Mouse (Mus musculus): ENCODE measurements at regions not wholly inside any gene's neighbourhood (a gene's known extent, or its start where the extent isn't known, plus 50 kb on each side); places are given as distances from the start of the nearest gene placed in this dataset.

DNA sequence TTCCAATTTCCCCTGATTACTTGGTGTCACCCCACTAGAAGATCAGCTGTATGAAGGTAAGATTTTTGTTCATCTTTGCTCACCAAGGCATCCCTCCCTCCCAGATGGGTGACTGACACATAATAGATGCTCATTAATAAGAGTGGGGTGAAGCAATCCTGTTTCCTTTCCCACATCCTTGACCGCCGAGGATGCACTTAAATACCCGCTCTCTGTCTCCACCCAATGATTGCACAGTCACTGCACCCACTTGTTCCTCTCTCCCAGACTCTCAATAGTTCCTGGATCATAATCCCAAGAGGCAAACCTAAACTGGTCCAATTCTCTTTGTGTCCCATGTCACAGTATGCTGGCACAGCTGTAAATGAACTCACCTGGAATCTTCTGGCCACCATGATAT is 86.4 kb upstream of the Ccn6 start:
- no peak for DNase-seq (ENCODE audit: low spot score)

DNA sequence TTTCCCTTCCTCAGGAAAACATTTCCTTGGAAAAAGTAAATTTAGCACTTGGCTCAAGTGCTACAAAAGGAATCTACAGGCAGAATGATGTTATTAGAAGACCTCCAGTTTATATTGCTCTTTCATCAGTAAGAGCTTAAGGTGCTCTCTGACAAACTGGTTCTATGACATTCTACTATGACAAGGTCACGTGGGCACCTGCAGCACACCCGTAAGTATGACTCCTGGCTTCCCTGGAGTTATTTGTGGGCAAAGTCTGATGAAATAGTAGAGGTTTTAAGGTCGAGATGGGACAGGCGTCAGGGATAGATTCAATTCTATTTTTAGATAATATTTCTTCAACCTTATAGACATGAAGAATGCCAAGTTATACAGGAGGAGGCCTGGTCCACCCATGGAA is 84.9 kb upstream of the Ccn6 start:
- no peak for DNase-seq (ENCODE audit: low spot score)

GRCm38 (mm10) chr10:39246984-39247383 is 83.4 kb upstream of the Ccn6 start:
- DNase-seq (ENCODE audit: low spot score): no peak

DNA sequence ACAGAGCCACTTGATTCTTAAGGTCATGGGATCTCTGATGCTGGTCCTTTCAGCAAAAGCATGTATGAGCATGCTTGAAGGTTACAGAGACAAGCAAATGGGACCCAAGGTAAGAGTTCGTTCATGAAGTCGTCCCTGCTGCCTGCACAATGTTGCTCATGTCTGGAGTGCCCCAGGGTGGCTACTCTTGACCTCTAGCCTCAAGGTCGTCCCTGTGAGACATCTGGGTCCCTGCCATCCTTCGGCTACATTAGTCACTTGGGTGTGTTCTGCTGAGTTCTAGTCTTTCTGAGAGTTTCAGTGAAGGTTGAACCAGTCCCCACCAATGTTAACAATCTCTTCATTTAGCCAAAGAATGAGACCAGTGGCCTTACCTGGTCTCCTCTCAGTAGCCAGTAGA is 81.5 kb upstream of the Ccn6 start:
- DNase-seq (ENCODE audit: low spot score): no peak

DNA sequence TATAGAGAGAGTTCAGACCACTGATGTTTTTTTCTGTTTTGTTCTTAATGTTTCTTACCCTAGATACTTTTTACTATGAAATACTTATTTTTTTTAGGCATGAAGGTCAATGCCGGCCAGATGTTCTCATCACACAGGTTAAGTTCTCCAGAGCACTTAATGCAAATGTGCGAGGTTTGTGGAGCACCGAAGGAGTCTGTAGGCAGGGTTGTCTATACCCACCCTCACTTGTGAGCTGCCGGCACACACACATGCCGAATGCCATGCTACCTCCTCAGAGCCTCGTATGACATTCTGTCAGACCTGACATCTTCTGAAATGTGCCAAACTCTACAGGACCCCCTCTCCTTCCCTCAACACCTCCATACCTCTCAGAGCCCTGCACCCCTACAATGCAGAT is 80.5 kb upstream of the Ccn6 start:
- no peak for DNase-seq (ENCODE audit: low spot score)

- DNase-seq (ENCODE audit: low spot score): no peak
These were observed 78.8 kb upstream of the Ccn6 start for GRCm38 (mm10) chr10:39242398-39242797.

GRCm38 (mm10) chr10:39241922-39242321 is 78.3 kb upstream of the Ccn6 start:
- no peak for DNase-seq (ENCODE audit: low spot score)

DNA sequence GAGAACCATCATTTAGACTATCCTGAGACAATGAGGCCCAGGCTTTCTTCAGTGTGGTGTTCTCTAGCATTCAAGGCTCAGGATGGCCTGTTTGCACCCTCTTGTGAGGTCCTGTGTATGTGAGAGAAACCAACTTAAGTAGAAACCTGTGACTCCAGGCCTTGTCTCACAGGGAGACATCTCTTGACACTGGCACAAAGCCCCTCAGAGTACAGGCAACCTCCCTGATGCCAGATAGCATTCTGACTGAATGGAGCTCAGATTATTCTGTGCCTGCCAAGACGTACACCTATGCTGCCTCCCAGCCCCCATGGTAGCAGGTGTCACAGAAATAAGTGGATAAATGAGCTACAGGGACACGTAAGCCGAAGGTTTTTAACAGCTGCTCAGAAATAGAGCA is 77.9 kb upstream of the Ccn6 start:
- DNase-seq (ENCODE audit: low spot score): no peak

- no peak for DNase-seq (ENCODE audit: low spot score)
These were observed 77.4 kb upstream of the Ccn6 start for GRCm38 (mm10) chr10:39240966-39241365.

DNA sequence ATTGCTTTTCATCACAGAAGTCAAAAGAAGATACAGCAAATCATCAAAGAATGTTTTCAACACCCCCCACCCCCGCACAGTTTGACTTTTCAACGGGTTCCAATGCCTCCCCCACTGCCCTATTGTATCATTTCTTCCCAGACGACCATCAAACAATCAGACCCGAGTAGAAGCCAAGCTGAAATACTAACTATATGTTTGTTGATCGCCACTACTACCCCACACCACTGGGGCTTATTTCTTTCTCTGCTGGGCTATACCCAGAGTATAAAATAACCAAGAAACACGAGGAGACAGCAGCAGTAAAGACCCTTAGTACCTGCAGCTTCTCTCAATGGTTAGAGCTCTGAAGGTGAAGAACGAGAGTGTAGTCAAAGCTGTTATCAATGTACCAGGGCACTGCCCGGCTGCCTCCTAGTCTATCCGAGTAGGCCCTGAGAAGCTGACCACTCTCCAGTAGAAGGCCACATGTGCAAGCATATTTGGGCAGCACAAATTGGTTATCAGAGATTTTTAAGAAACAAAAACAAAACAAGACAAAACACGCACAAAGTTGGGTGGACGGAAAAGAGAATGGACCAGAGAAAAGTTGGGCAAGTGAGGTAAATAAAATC is 76.7 kb upstream of the Ccn6 start:
- DNase-seq (ENCODE audit: low spot score): no peak

- DNase-seq (ENCODE audit: low spot score): peak; percentile 28
These were observed 76.0 kb upstream of the Ccn6 start for GRCm38 (mm10) chr10:39239498-39240177.

GRCm38 (mm10) chr10:39238596-39238995 is 75.0 kb upstream of the Ccn6 start:
- DNase-seq (ENCODE audit: low spot score): no peak

DNA sequence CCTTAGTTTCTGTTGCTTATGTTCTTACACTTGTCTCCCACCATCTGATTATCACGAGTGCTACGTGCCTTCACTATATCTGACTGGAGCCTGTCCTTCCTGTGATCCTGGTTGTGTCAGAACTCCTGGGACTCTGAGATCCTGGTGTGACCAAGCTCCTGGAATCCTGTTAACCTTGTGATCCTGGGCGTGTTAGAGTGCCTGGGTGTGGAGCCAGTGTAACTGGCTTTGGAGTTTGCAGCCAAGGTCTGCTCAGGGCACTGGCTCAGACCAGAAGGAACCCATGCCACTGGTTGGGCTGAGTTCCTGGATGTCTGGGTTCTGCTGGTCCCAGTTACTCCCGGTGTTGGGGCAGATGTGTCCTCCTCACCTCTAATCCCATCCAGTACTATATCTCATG is 74.0 kb upstream of the Ccn6 start:
- DNase-seq (ENCODE audit: low spot score): no peak

- no peak for DNase-seq (ENCODE audit: low spot score)
These were observed 70.4 kb upstream of the Ccn6 start for GRCm38 (mm10) chr10:39233926-39234450.

GRCm38 (mm10) chr10:39233191-39233590 is 69.6 kb upstream of the Ccn6 start:
- no peak for DNase-seq (ENCODE audit: low spot score)

DNA sequence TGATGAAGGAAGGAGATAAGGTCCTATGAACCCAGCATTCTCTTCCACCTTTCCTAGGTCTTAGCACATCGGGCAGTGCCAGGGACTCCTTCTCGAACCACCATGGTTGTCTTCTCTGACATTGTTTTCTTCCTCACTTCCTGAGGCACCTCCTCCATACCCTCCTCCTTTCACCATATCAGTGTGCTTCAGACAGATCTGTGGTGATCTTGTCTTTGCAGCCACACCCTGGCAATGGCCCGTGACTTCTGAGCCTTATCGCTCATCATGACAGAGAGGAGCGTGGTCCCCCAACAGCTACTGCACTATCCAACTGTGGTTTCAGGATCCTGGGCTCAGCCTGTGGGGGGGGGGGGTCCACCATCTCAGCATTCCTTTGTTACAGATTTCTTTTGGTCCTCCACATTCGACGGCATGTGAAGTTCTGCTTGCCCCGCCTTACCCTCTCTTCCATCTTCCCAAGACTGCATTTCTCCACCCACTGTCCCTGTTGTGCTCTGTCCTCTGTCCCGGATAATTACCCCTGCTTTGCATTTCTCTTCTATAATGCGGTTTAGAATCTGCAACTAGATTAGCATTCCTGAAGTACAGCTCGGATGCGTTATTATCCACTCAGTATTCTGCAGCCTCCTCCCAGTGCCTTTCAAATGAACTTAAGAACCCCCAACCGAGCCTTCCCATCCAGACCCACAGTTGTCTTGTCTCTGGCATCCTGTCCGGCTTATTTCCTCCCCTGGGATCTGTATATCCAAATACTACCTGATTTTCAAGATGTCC is 67.2 kb upstream of the Ccn6 start:
- DNase-seq (ENCODE audit: low spot score): no peak

- no peak for DNase-seq (ENCODE audit: low spot score)
These were observed 65.6 kb upstream of the Ccn6 start for GRCm38 (mm10) chr10:39229233-39229632.

DNA sequence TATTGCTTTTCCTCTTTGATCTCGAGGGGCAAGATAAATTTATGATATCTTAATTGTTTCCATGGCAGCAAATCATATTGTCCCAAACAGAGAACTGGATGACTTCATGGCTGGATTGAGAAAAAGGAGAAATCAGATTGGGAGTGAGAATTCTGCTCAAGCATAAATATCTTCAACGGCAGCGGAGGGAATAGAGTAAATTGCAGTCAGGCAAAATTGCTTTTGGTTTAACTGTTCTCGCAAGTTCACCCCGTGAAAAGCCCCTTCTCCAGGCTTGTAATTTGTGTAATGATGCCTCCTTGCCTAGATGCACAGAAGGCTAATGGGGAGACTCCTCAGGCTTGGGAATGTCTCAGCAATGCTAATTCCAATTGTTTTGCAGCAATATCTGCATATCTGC is 64.4 kb upstream of the Ccn6 start:
- DNase-seq (ENCODE audit: low spot score): no peak

DNA sequence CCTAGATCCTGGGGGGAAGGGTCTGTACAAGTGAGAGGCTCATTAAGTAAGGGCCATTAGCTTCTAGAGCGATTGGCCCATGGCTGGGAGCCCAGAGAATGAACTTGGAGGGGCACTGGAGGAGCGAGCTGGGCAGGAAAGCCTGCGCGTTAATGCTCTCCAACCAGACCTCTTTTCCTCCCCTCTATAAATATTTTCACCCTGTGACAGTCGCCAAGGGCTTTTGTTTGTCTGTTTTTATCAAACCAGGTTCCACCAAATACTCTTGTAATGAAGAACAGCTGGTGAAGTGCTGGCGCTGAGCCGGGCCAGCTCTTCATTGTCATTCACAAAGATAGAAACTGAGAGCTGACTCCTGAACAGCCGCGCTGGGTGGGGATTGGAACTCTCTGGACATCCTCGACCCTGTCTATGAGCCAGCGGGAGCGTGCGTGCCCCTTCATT is 63.9 kb upstream of the Ccn6 start:
- DNase-seq (ENCODE audit: low spot score): no peak

DNA sequence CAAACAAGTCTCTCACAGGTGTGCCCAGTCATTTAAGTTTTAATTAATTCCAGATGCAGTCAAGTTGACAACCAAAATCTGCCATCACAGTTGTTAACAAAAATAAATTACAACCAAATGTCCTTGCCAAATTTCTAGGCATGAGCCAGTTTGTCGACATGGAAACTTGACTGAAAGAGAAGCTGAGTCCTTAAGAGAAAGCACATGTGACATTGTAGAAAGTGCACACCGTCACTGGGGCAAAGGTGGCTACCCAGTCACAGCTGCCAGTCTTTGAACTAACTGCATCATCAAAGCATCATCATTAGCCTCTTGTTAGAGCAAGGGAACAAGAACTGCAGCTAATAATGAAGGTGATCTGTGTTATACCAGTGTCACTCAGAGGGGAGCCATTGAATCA is 62.9 kb upstream of the Ccn6 start:
- DNase-seq (ENCODE audit: low spot score): no peak

DNA sequence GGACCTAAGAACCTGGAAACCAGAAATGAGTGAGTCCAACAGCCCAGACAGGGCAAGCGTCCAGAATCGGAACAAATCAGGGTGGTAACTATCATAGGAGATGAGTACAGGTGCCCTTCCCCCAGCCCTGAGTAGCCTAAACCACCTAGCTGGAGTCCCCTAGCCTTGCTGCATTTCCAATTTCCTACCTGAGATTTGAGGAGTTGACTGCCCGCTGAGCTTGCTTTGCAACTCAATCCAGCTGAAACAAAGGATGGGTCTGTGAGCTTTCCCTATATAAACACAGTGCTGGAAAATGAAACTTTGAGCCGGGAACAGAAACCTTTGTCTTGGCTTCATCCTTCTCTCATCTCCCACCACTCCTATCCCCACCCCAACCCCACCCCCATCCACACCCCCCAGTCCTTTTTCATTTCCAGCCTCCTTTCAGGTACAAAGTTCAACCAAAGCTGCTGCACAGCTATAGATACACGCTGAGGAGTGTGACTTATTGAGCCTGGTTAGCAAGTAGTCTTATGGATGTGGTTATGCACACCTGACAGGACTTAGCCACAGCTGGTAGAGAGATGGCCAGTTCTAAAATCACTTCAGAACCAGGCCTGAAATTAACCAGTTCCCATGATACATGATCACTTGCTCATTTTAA is 61.0 kb upstream of the Ccn6 start:
- no peak for DNase-seq (ENCODE audit: low spot score)

DNA sequence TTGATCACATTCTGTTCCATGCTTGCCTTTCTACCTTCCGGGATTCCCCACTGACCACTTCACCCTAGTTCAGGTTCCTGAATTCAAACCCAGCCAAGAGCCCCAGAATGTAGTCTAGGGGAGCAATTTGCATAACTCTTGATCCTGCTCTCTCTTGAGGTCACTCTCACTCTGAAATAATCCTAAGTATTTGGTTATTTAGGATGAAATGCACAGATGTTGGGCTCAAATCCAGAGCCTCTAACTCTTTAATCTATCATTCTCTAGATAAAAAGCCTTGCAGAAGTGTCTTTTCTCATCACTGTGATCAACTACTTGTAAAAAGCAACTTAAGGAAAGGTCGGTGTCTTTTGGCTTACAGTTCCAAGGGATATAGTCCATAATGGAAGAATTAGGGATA is 57.4 kb upstream of the Ccn6 start:
- DNase-seq (ENCODE audit: low spot score): no peak

DNA sequence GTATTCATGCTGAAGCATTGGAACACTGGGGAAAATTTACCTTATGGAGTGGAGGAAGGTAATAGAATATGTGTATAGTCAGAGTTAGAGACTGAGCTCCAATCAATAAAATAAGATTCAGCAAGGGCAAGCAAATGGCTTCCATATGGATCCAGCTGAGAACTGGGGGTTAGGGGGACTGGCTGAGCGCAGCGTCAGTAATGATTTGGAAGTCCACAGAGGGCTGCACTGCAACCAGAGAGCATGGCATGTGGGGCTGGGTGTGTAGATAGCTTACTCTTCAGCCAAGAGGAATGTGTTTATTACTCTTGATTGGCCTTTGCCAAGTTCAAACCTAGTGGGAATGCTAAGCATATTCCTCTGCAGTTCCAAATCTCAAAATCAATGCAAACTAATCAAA is 55.8 kb upstream of the Ccn6 start:
- no peak for DNase-seq (ENCODE audit: low spot score)

All from spleen, adult 12 weeks (tissue).